Mouse (Mus musculus) MEL (cell line): ENCODE data around the gene Tubg2. TPM values are rescaled to one million over a fixed set of nuclear protein-coding genes. Genes with fewer than 3 reads are reported as not detected.
"Not testable (repeated sequence)": the region's sequence is repeated elsewhere in the genome, so short reads cannot be mapped to it uniquely, and the experiment has no call there.

Experiments
- DNase-seq: peaks from one replicate; pipeline ENCODE4 v3.0.0; 2011; ENCODE audit warnings: low read depth, low spot score
- H3K27ac ChIP-seq: 2 replicates; pipeline ENCODE4 v1.5.1; 2012; ENCODE audit warnings: low read depth, mild to moderate bottlenecking, control low read depth, low read length, moderate library complexity; ENCODE audit not compliant: control insufficient read depth
- H3K27me3 ChIP-seq, 2 experiments: fragments of 150-350 bp in 1 of 2; sonication (generic) in 1 of 2; 2 replicates each; pipeline ENCODE4 v1.6.1; 2012; ENCODE audit warnings: low read length in 2 of 2, mild to moderate bottlenecking in 2 of 2, improper control_type of control experiment in 1 of 2, moderate library complexity in 1 of 2; ENCODE audit not compliant: insufficient read depth in 2 of 2, control insufficient read depth in 1 of 2
- H3K36me3 ChIP-seq, 2 experiments: 2 replicates each; pipeline ENCODE4 v1.6.1; 2012 to 2014; ENCODE audit warnings: low read length in 2 of 2, improper control_type of control experiment in 1 of 2, inconsistent platforms in 1 of 2, mild to moderate bottlenecking in 1 of 2; ENCODE audit not compliant: insufficient read depth in 2 of 2, control insufficient read depth in 1 of 2
- H3K4me1 ChIP-seq, 2 experiments: fragments of 150-350 bp in 1 of 2; sonication (generic) in 1 of 2; 2 replicates each; pipeline ENCODE4 v1.6.1; 2012; ENCODE audit warnings: low read length in 2 of 2, improper control_type of control experiment in 1 of 2, mild to moderate bottlenecking in 1 of 2; ENCODE audit not compliant: insufficient read depth in 2 of 2, control insufficient read depth in 1 of 2
- H3K4me3 ChIP-seq, 2 experiments: fragments of 150-350 bp in 1 of 2; sonication (generic) in 1 of 2; 2 replicates each; pipeline ENCODE4 v1.5.1; 2012; ENCODE audit warnings: low read depth in 2 of 2, low read length in 2 of 2, mild to moderate bottlenecking in 2 of 2, moderate library complexity in 2 of 2, control low read depth in 1 of 2, improper control_type of control experiment in 1 of 2; ENCODE audit not compliant: control insufficient read depth in 1 of 2, insufficient read depth in 1 of 2
- H3K79me2 ChIP-seq: 2 replicates; pipeline ENCODE4 v1.6.1; 2012; ENCODE audit warnings: mild to moderate bottlenecking, low read length, moderate library complexity; ENCODE audit not compliant: control insufficient read depth, poor library complexity, insufficient read depth
- H3K9ac ChIP-seq: 2 replicates; pipeline ENCODE4 v1.6.1; 2012; ENCODE audit warnings: low read depth, mild to moderate bottlenecking, control low read depth, low read length, moderate library complexity; ENCODE audit not compliant: control insufficient read depth, poor library complexity, severe bottlenecking
- H3K9me3 ChIP-seq: fragments of 150-350 bp; sonication (generic); replicated peaks from 2 replicates; pipeline ENCODE4 v1.6.1; 2012; ENCODE audit warnings: mild to moderate bottlenecking, low read length, improper control_type of control experiment, moderate library complexity; ENCODE audit not compliant: insufficient read depth
- CHD2 ChIP-seq: IDR thresholded peaks from 2 replicates; pipeline ENCODE4 v1.6.1; 2011; ENCODE audit warnings: low read length, improper control_type of control experiment
- CTCF ChIP-seq, 3 experiments: IDR thresholded peaks in 2 of 3; conservative IDR thresholded peaks in 1 of 3; 2 replicates each; pipeline ENCODE4 v1.5.1; 2011 to 2012; ENCODE audit warnings: low read length in 3 of 3, low read depth in 2 of 3, mild to moderate bottlenecking in 2 of 3, improper control_type of control experiment in 1 of 3, inconsistent platforms in 1 of 3, mixed read lengths in 1 of 3, moderate library complexity in 1 of 3; ENCODE audit not compliant: control insufficient read depth in 1 of 3, insufficient read depth in 1 of 3, poor library complexity in 1 of 3, severe bottlenecking in 1 of 3
- E2F4 ChIP-seq: IDR thresholded peaks from 2 replicates; pipeline ENCODE4 v1.6.1; 2011; ENCODE audit warnings: low read depth, low read length, improper control_type of control experiment, borderline replicate concordance
- ELF1 ChIP-seq: IDR thresholded peaks from 2 replicates; pipeline ENCODE4 v1.6.1; 2014; ENCODE audit warnings: low read depth, mild to moderate bottlenecking, inconsistent platforms, low read length, improper control_type of control experiment, moderate library complexity
- ETS1 ChIP-seq: IDR thresholded peaks from 2 replicates; pipeline ENCODE4 v1.6.1; 2012; ENCODE audit warnings: low read depth, mild to moderate bottlenecking, inconsistent platforms, low read length, improper control_type of control experiment, moderate library complexity
- JUND ChIP-seq: IDR thresholded peaks from 2 replicates; pipeline ENCODE4 v1.6.1; 2011; ENCODE audit warnings: low read depth, mild to moderate bottlenecking, improper control_type of control experiment, low read length
- MXI1 ChIP-seq: IDR thresholded peaks from 2 replicates; pipeline ENCODE4 v1.6.1; 2011; ENCODE audit warnings: mild to moderate bottlenecking, low read depth, low read length, improper control_type of control experiment
- NELFE ChIP-seq: IDR thresholded peaks from 2 replicates; pipeline ENCODE4 v1.6.1; 2011; ENCODE audit warnings: low read depth, low read length, improper control_type of control experiment
- POLR2A ChIP-seq, 2 experiments: IDR thresholded peaks; 2 replicates each; pipeline ENCODE4 v1.6.1; 2011 to 2012; ENCODE audit warnings: low read length in 2 of 2, mild to moderate bottlenecking in 2 of 2, control low read depth in 1 of 2, improper control_type of control experiment in 1 of 2, low read depth in 1 of 2, moderate library complexity in 1 of 2; ENCODE audit not compliant: control insufficient read depth in 1 of 2, insufficient read depth in 1 of 2, poor library complexity in 1 of 2
- POLR2AphosphoS2 ChIP-seq: IDR thresholded peaks from 2 replicates; pipeline ENCODE4 v1.6.1; 2011; ENCODE audit warnings: low read length, improper control_type of control experiment
- POLR2AphosphoS5 ChIP-seq: IDR thresholded peaks from 2 replicates; pipeline ENCODE4 v1.6.1; 2012; ENCODE audit warnings: low read depth, borderline replicate concordance, mild to moderate bottlenecking, inconsistent platforms, low read length, moderate library complexity, mixed read lengths
- RAD21 ChIP-seq: IDR thresholded peaks from 2 replicates; pipeline ENCODE4 v1.6.1; 2011; ENCODE audit warnings: mild to moderate bottlenecking, low read depth, low read length, improper control_type of control experiment
- RCOR1 ChIP-seq: IDR thresholded peaks from 2 replicates; pipeline ENCODE4 v1.6.1; 2012; ENCODE audit warnings: low read depth, mild to moderate bottlenecking, inconsistent platforms, low read length, improper control_type of control experiment
- TBP ChIP-seq: IDR thresholded peaks from 2 replicates; pipeline ENCODE4 v1.8.0; 2011; ENCODE audit warnings: low read depth, low read length, improper control_type of control experiment
- TCF12 ChIP-seq: IDR thresholded peaks from 2 replicates; pipeline ENCODE4 v1.6.1; 2014; ENCODE audit warnings: low read depth, mild to moderate bottlenecking, inconsistent platforms, low read length, improper control_type of control experiment, moderate library complexity
- USF2 ChIP-seq, 2 experiments: IDR thresholded peaks; 2 replicates each; pipeline ENCODE4 v1.6.1; 2011 to 2012; ENCODE audit warnings: improper control_type of control experiment in 2 of 2, low read length in 2 of 2, borderline replicate concordance in 1 of 2, inconsistent platforms in 1 of 2, low read depth in 1 of 2, mild to moderate bottlenecking in 1 of 2; ENCODE audit not compliant: insufficient read depth in 1 of 2
- ZC3H11A ChIP-seq: IDR thresholded peaks from 2 replicates; pipeline ENCODE4 v1.6.1; 2012; ENCODE audit warnings: low read depth, mild to moderate bottlenecking, inconsistent platforms, low read length, improper control_type of control experiment
- ZNF384 ChIP-seq: IDR thresholded peaks from 2 replicates; pipeline ENCODE4 v1.6.1; 2012; ENCODE audit warnings: low read depth, mild to moderate bottlenecking, inconsistent platforms, low read length, improper control_type of control experiment
- polyA plus RNA-seq, 2 experiments: library from polyadenylated mRNA; stranded (reverse) in 1 of 2; unstranded in 1 of 2; fragments of >175 nt in 1 of 2; fragments of >200 nt in 1 of 2; gene quantifications; 2 replicates each; pipeline versions ENCODE4 v1.2.1 to v1.2.4; 2012; ENCODE audit warnings: low replicate concordance in 2 of 2, low read depth in 1 of 2; ENCODE audit not compliant: insufficient read length in 2 of 2, insufficient read depth in 1 of 2, missing spikeins in 1 of 2
- total RNA-seq: library from RNA; depleted of rRNA; stranded (reverse); fragments of 300-350 nt; gene quantifications from 2 replicates; pipeline ENCODE4 v1.2.3, GENCODE M21; 2012

The Tubg2 gene
- total and polyA plus RNA-seq, 3 experiments: not detected

- no peaks in the 10 kb centered on the region for H3K36me3 ChIP-seq
- no peak for TF ChIP-seq RAD21
- no peak for TF ChIP-seq ELF1
- no peak for TF ChIP-seq POLR2AphosphoS5
- no peak overlapping the region for H3K9ac ChIP-seq
- no peaks in the 10 kb centered on the region for H3K4me1 ChIP-seq
- H3K9me3 ChIP-seq: no peaks in the 10 kb centered on the region
- DNase-seq: no peak
- no peak overlapping the region for H3K4me3 ChIP-seq
- peaks cover 1 to 3% of the 10 kb centered on the region in 2 experiments; a peak in 2 of 4 replicates for H3K27me3 ChIP-seq
- no peaks in the 10 kb centered on the region for H3K79me2 ChIP-seq
- no peak overlapping the region for H3K27ac ChIP-seq
Observed at GRCm38 (mm10) chr11:101155151-101155550, 556 bp upstream of the Tubg2 start.

GRCm38 (mm10) chr11:101160151-101160550 lies 4.4 kb downstream of the Tubg2 start:
- not testable (repeated sequence) for H3K79me2 ChIP-seq, H3K27ac ChIP-seq, H3K36me3 ChIP-seq, H3K4me3 ChIP-seq, H3K9ac ChIP-seq, H3K4me1 ChIP-seq, H3K27me3 ChIP-seq, H3K9me3 ChIP-seq, DNase-seq

- not testable (repeated sequence) for H3K36me3 ChIP-seq, DNase-seq
Observed at GRCm38 (mm10) chr11:101160981-101161505, 5.3 kb downstream of the Tubg2 start.

GRCm38 (mm10) chr11:101161551-101161950 lies 5.8 kb downstream of the Tubg2 start:
- no peak for DNase-seq
- Histone ChIP-seq H3K79me2 (no peaks in the 10 kb centered on the region), H3K9ac (no peak overlapping the region), H3K27me3 (peaks cover 1 to 3% of the 10 kb centered on the region in 2 experiments; a peak in 1 of 4 replicates), H3K9me3 (no peaks in the 10 kb centered on the region), H3K36me3 (no peaks in the 10 kb centered on the region), H3K4me1 (no peaks in the 10 kb centered on the region), H3K4me3 (no peak overlapping the region), H3K27ac (no peak overlapping the region)
- TF ChIP-seq CTCF (IDR thresholded peaks at IDR 0.05 in 2 of 3, conservative IDR thresholded peaks at IDR 0.05 in 1 of 3; ENCODE audit: control insufficient read depth in 1 of 3, insufficient read depth in 1 of 3, low read depth in 2 of 3, low read length in 3 of 3, poor library complexity in 1 of 3, severe bottlenecking in 1 of 3): no peak
- TF ChIP-seq RCOR1: no peak
- no peak for TF ChIP-seq E2F4
- no peak for TF ChIP-seq TBP
- TF ChIP-seq ZNF384: no peak
- TF ChIP-seq ETS1: no peak
- no peak for TF ChIP-seq CHD2
- TF ChIP-seq ZC3H11A: no peak
- no peak for TF ChIP-seq POLR2AphosphoS2
- no peak for TF ChIP-seq RAD21
- TF ChIP-seq MXI1: no peak
- no peak for TF ChIP-seq NELFE
- TF ChIP-seq JUND: no peak
- TF ChIP-seq POLR2A (IDR thresholded peaks at IDR 0.05; ENCODE audit: control insufficient read depth in 1 of 2, insufficient read depth in 1 of 2, low read depth in 1 of 2, low read length in 2 of 2, poor library complexity in 1 of 2): no peak
- TF ChIP-seq USF2 (IDR thresholded peaks at IDR 0.05; ENCODE audit: borderline replicate concordance in 1 of 2, insufficient read depth in 1 of 2, low read depth in 1 of 2, low read length in 2 of 2): no peak
- no peak for TF ChIP-seq TCF12

More at GRCm38 (mm10) chr11:101160981-101161505, 5.3 kb downstream of the Tubg2 start:
- not testable (repeated sequence) for H3K9me3 ChIP-seq, H3K4me1 ChIP-seq, H3K9ac ChIP-seq, H3K27ac ChIP-seq, H3K4me3 ChIP-seq, H3K27me3 ChIP-seq, H3K79me2 ChIP-seq
